Mouse (Mus musculus) liver, embryonic 16.5 days (tissue): ENCODE data around the gene Terb1. TPM values are rescaled to one million over a fixed set of nuclear protein-coding genes. Genes with fewer than 3 reads are reported as not detected.
A peak's percentile ranks its signal among the peaks of the same experiment; 100 is the strongest.

ENCODE experiments used
- ATAC-seq: fragments of 200-750 bp; cut with Nextera tagmentation; 2 replicates; pipeline ENCODE4 v1.8.0; 2017; ENCODE audit warnings: low read depth, mild to moderate bottlenecking, moderate number of reproducible peaks, moderate library complexity
- H3K27ac ChIP-seq: fragments of 300-500 bp; sonication (generic); 2 replicates; pipeline ENCODE4 v1.5.1; 2014; ENCODE audit warnings: mild to moderate bottlenecking, low read length
- H3K27me3 ChIP-seq: fragments of 300-500 bp; sonication (generic); 2 replicates; pipeline ENCODE4 v1.6.1; 2014; ENCODE audit warnings: low read depth, low read length, mixed read lengths; ENCODE audit not compliant: control insufficient read depth, insufficient read depth
- H3K36me3 ChIP-seq: fragments of 300-500 bp; sonication (generic); 2 replicates; pipeline ENCODE4 v1.6.1; 2014; ENCODE audit warnings: mild to moderate bottlenecking; ENCODE audit not compliant: control insufficient read depth, insufficient read depth
- H3K4me1 ChIP-seq: fragments of 300-500 bp; sonication (generic); 2 replicates; pipeline ENCODE4 v1.6.1; 2014; ENCODE audit warnings: low read depth, low read length, mixed read lengths; ENCODE audit not compliant: control insufficient read depth
- H3K4me2 ChIP-seq: fragments of 300-500 bp; sonication (generic); 2 replicates; pipeline ENCODE4 v1.6.1; 2014; ENCODE audit warnings: low read depth, low read length, mixed read lengths
- H3K4me3 ChIP-seq: fragments of 300-500 bp; sonication (generic); 2 replicates; pipeline ENCODE4 v1.5.1; 2014; ENCODE audit warnings: low read depth, mild to moderate bottlenecking, low read length
- H3K9ac ChIP-seq: fragments of 300-500 bp; sonication (generic); 2 replicates; pipeline ENCODE4 v1.6.1; 2014; ENCODE audit warnings: low read depth, low read length
- H3K9me3 ChIP-seq: fragments of 300-500 bp; sonication (generic); replicated peaks from 2 replicates; pipeline ENCODE4 v1.6.1; 2016; ENCODE audit warnings: low read length; ENCODE audit not compliant: control insufficient read depth
- WGBS: fragments of 180-500 bp; shearing (Covaris S2); extraction: QIAGEN DNeasy Blood & Tissue Kit; methylation state at CpG from one replicate; pipeline ENCODE4 v1.1.7; 2014; ENCODE audit not compliant: insufficient replicate concordance; 5-methylcytosine and 5-hydroxymethylcytosine counted together
- polyA plus RNA-seq: library from polyadenylated mRNA; unstranded; fragments of >200 nt; fragmentation: Nextera tagmentation; extraction: Ambion mirVana; gene quantifications from 2 replicates; pipeline ENCODE4 v1.2.1, GENCODE M21; 2015

Gene Terb1
- polyA plus RNA-seq, 1 experiment from 2014 or later, result 0.08 TPM

- Histone ChIP-seq H3K9ac (peak within 1 kb of the TSS; percentile 83), H3K27ac (peak within 1 kb of the TSS; percentile 84), H3K4me1 (peaks cover 9% of the 10 kb centered on the region), H3K27me3 (no peaks in the 10 kb centered on the region), H3K4me3 (peak within 1 kb of the TSS; percentile 93), H3K36me3 (peaks cover 14% of the 10 kb centered on the region), H3K4me2 (peak within 1 kb of the TSS; percentile 81), H3K9me3 (no peaks in the 10 kb centered on the region)
- peak; percentile 90 for ATAC-seq
- WGBS, result under 1% methylated on average over 75 of the region's 75 CpGs
Measured at GRCm38 (mm10) chr8:104442299-104443124, 67.2 kb downstream of the Terb1 start, which contains the start of gene Dync1li2. Gene Dync1li2 (minus strand): TSS chr8:104443047.

GRCm38 (mm10) chr8:104441613-104442012, 68.1 kb downstream of the Terb1 start:
- WGBS, result 55% methylated on average over 7 of the region's 7 CpGs
- Histone ChIP-seq H3K9me3 (no peaks in the 10 kb centered on the region), H3K27ac (no peak overlapping the region), H3K36me3 (peaks cover 23% of the 10 kb centered on the region), H3K27me3 (no peaks in the 10 kb centered on the region), H3K4me2 (peak overlapping the region; percentile 81), H3K9ac (peak overlapping the region; percentile 83), H3K4me3 (peak overlapping the region; percentile 93), H3K4me1 (peaks cover 9% of the 10 kb centered on the region)
- ATAC-seq, result no peak

- ATAC-seq, result no peak
- Histone ChIP-seq H3K27ac (no peak overlapping the region), H3K9ac (no peak overlapping the region), H3K4me2 (no peak overlapping the region), H3K27me3 (no peaks in the 10 kb centered on the region), H3K4me3 (no peak overlapping the region), H3K4me1 (peaks cover 15% of the 10 kb centered on the region), H3K36me3 (peaks cover 35% of the 10 kb centered on the region), H3K9me3 (no peaks in the 10 kb centered on the region)
- WGBS, result 74% methylated on average over 8 of the region's 8 CpGs
Measured at GRCm38 (mm10) chr8:104439461-104439860, 70.2 kb downstream of the Terb1 start.

- H3K4me1 ChIP-seq, result peaks cover 23% of the 10 kb centered on the region
- no peak overlapping the region for H3K27ac ChIP-seq
- no peaks in the 10 kb centered on the region for H3K9me3 ChIP-seq
- H3K36me3 ChIP-seq, result peaks cover 43% of the 10 kb centered on the region
- no peak for ATAC-seq
- 76% methylated on average over 13 of the region's 13 CpGs for WGBS
- H3K4me3 ChIP-seq, result no peak overlapping the region
- no peak overlapping the region for H3K4me2 ChIP-seq
- no peak overlapping the region for H3K9ac ChIP-seq
- H3K27me3 ChIP-seq, result no peaks in the 10 kb centered on the region
Measured at GRCm38 (mm10) chr8:104437494-104438135, 72.1 kb downstream of the Terb1 start.

- Histone ChIP-seq H3K4me3 (no peak overlapping the region), H3K27ac (no peak overlapping the region), H3K9ac (no peak overlapping the region), H3K4me1 (peaks cover 17% of the 10 kb centered on the region), H3K4me2 (no peak overlapping the region), H3K9me3 (no peaks in the 10 kb centered on the region), H3K36me3 (peaks cover 50% of the 10 kb centered on the region), H3K27me3 (no peaks in the 10 kb centered on the region)
- no peak for ATAC-seq
- WGBS, result 86% methylated on average over 4 of the region's 4 CpGs
Measured at GRCm38 (mm10) chr8:104436591-104436990, 73.1 kb downstream of the Terb1 start.

- no peak overlapping the region for H3K9ac ChIP-seq
- no peak overlapping the region for H3K27ac ChIP-seq
- peaks cover 55% of the 10 kb centered on the region for H3K36me3 ChIP-seq
- no peak overlapping the region for H3K4me2 ChIP-seq
- peaks cover 13% of the 10 kb centered on the region for H3K4me1 ChIP-seq
- no peaks in the 10 kb centered on the region for H3K27me3 ChIP-seq
- no peaks in the 10 kb centered on the region for H3K9me3 ChIP-seq
- ATAC-seq, result peak; percentile 72
- H3K4me3 ChIP-seq, result no peak overlapping the region
- WGBS, result 73% methylated on average over 12 of the region's 12 CpGs
Measured at GRCm38 (mm10) chr8:104436038-104436437, 73.7 kb downstream of the Terb1 start.

- Histone ChIP-seq H3K27ac (no peak overlapping the region), H3K36me3 (peaks cover 59% of the 10 kb centered on the region), H3K4me1 (peaks cover 13% of the 10 kb centered on the region), H3K4me2 (no peak overlapping the region), H3K9ac (no peak overlapping the region), H3K4me3 (no peak overlapping the region), H3K9me3 (no peaks in the 10 kb centered on the region), H3K27me3 (no peaks in the 10 kb centered on the region)
- 82% methylated on average over 18 of the region's 18 CpGs for WGBS
- ATAC-seq, result no peak
Measured at GRCm38 (mm10) chr8:104434826-104435354, 74.8 kb downstream of the Terb1 start.

- H3K9ac ChIP-seq, result no peak overlapping the region
- H3K36me3 ChIP-seq, result peaks cover 56% of the 10 kb centered on the region
- WGBS, result 47% methylated on average over 4 of the region's 4 CpGs
- ATAC-seq, result peak; percentile 54
- peak overlapping the region; percentile 18 for H3K4me2 ChIP-seq
- H3K27ac ChIP-seq, result no peak overlapping the region
- no peaks in the 10 kb centered on the region for H3K27me3 ChIP-seq
- no peaks in the 10 kb centered on the region for H3K9me3 ChIP-seq
- peaks cover 13% of the 10 kb centered on the region for H3K4me1 ChIP-seq
- H3K4me3 ChIP-seq, result no peak overlapping the region
Measured at GRCm38 (mm10) chr8:104434275-104434674, 75.4 kb downstream of the Terb1 start.
